Mouse (Mus musculus): ENCODE data around the gene Nox3.

DNA sequence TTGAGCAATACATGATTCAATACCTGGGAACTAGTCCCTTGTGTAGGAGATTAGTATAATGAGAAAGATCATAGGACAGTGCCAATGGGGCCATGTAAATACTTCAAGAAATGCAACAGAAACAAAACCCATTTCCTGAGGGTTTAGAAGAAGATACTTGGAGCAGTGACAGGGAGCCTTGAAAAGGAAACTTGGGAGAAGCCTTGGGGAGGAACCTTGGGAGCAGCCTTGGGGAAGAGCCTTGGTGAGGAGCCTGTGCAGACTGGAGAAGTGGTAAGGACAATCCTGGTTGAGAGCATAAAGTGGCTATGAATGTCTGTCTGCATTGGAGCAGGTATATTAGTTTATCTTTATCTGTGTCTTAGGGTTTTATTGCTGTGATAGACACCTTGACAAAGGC lies 38.2 kb upstream of the Nox3 start:
- TF ChIP-seq POLR2A (IDR thresholded peaks at IDR 0.05; ENCODE audit: low read depth, low read length): no peak
- TF ChIP-seq NRF1 (IDR thresholded peaks at IDR 0.05; ENCODE audit: low read depth, low read length): no peak
